Mouse (Mus musculus): ENCODE results near the gene Sptbn4. TPM values are rescaled to one million over a fixed set of nuclear protein-coding genes. Genes with fewer than 3 reads are reported as not detected.

Sptbn4 gene
- polyA plus RNA-seq, 1 experiment from 2014 or later, result 1.00 TPM

GRCm38 (mm10) chr7:27314393-27314792 is 133.1 kb downstream of the Sptbn4 start:
- peaks cover 28% of the 10 kb centered on the region; the same call in 1 of the 2 replicates for H3K36me3 ChIP-seq (ENCODE audit: control insufficient read depth, insufficient read depth, low read length)
- no peak overlapping the region for H3K4me3 ChIP-seq (ENCODE audit: low read depth, low read length)
- ATAC-seq (ENCODE audit: insufficient number of reproducible peaks, insufficient read depth, low FRiP score, low read depth), result no peak
- H3K4me1 ChIP-seq (ENCODE audit: control insufficient read depth, insufficient read depth, low read length), result 0 out of 2 replicates have a peak, but pooled peaks cover 7% of the 10 kb centered on the region
- peaks cover 8% of the 10 kb centered on the region; the same call in 1 of the 2 replicates for H3K9me3 ChIP-seq (ENCODE audit: control insufficient read depth, low read depth, low read length)
- H3K27me3 ChIP-seq (ENCODE audit: control insufficient read depth, insufficient read depth, low read length), result no peaks in the 10 kb centered on the region
- WGBS, result 91% methylated on average over 3 of the region's 3 CpGs
- H3K9ac ChIP-seq (replicated peaks; ENCODE audit: low read depth, low read length), result no peak overlapping the region
- no peak overlapping the region for H3K4me2 ChIP-seq (replicated peaks; ENCODE audit: low read depth, low read length)
- H3K27ac ChIP-seq (ENCODE audit: low read length), result no peak overlapping the region

GRCm38 (mm10) chr7:27311651-27312284 is 135.7 kb downstream of the Sptbn4 start:
- no peak for ATAC-seq (ENCODE audit: insufficient number of reproducible peaks, insufficient read depth, low FRiP score, low read depth)
- Histone ChIP-seq H3K4me1 (ENCODE audit: control insufficient read depth, insufficient read depth, low read length) (0 out of 2 replicates have a peak, but pooled peaks cover 13% of the 10 kb centered on the region), H3K9me3 (ENCODE audit: control insufficient read depth, low read depth, low read length) (peaks cover 8% of the 10 kb centered on the region; the same call in 1 of the 2 replicates), H3K27ac (ENCODE audit: low read length) (no peak overlapping the region), H3K36me3 (ENCODE audit: control insufficient read depth, insufficient read depth, low read length) (peaks cover 28% of the 10 kb centered on the region; the same call in 1 of the 2 replicates), H3K4me2 (replicated peaks; ENCODE audit: low read depth, low read length) (no peak overlapping the region), H3K9ac (replicated peaks; ENCODE audit: low read depth, low read length) (no peak overlapping the region), H3K27me3 (ENCODE audit: control insufficient read depth, insufficient read depth, low read length) (no peaks in the 10 kb centered on the region), H3K4me3 (ENCODE audit: low read depth, low read length) (no peak overlapping the region)
- 90% methylated on average over 12 of the region's 12 CpGs for WGBS

- WGBS, result 57% methylated on average over 8 of the region's 8 CpGs
- ATAC-seq (ENCODE audit: insufficient number of reproducible peaks, insufficient read depth, low FRiP score, low read depth), result no peak
- Histone ChIP-seq H3K27ac (ENCODE audit: low read length) (no peak overlapping the region), H3K27me3 (ENCODE audit: control insufficient read depth, insufficient read depth, low read length) (no peaks in the 10 kb centered on the region), H3K4me3 (ENCODE audit: low read depth, low read length) (no peak overlapping the region), H3K9ac (replicated peaks; ENCODE audit: low read depth, low read length) (no peak overlapping the region), H3K9me3 (ENCODE audit: control insufficient read depth, low read depth, low read length) (peaks cover 8% of the 10 kb centered on the region; the same call in 1 of the 2 replicates), H3K4me1 (ENCODE audit: control insufficient read depth, insufficient read depth, low read length) (0 out of 2 replicates have a peak, but pooled peaks cover 13% of the 10 kb centered on the region), H3K4me2 (replicated peaks; ENCODE audit: low read depth, low read length) (no peak overlapping the region), H3K36me3 (ENCODE audit: control insufficient read depth, insufficient read depth, low read length) (peaks cover 31% of the 10 kb centered on the region; the same call in 1 of the 2 replicates)
Observed at GRCm38 (mm10) chr7:27310996-27311535, 136.4 kb downstream of the Sptbn4 start.

GRCm38 (mm10) chr7:27310306-27310705 is 137.2 kb downstream of the Sptbn4 start:
- Histone ChIP-seq H3K36me3 (ENCODE audit: control insufficient read depth, insufficient read depth, low read length) (peaks cover 36% of the 10 kb centered on the region), H3K9me3 (ENCODE audit: control insufficient read depth, low read depth, low read length) (peaks cover 8% of the 10 kb centered on the region; the same call in 1 of the 2 replicates), H3K4me2 (replicated peaks; ENCODE audit: low read depth, low read length) (peak overlapping the region; percentile 26), H3K27me3 (ENCODE audit: control insufficient read depth, insufficient read depth, low read length) (no peaks in the 10 kb centered on the region), H3K9ac (replicated peaks; ENCODE audit: low read depth, low read length) (no peak overlapping the region), H3K4me3 (ENCODE audit: low read depth, low read length) (0 out of 2 replicates have a peak overlapping the region, but pooled peaks have one; percentile 5), H3K4me1 (ENCODE audit: control insufficient read depth, insufficient read depth, low read length) (0 out of 2 replicates have a peak, but pooled peaks cover 13% of the 10 kb centered on the region), H3K27ac (ENCODE audit: low read length) (peak overlapping the region; percentile 21; the same call in 1 of the 2 replicates)
- ATAC-seq (ENCODE audit: insufficient number of reproducible peaks, insufficient read depth, low FRiP score, low read depth), result peak; percentile 2; the same call in 1 of the 2 replicates
- 21% methylated on average over 17 of the region's 17 CpGs for WGBS

- Histone ChIP-seq H3K4me2 (replicated peaks; ENCODE audit: low read depth, low read length) (peak overlapping the region; percentile 33; the same call in 1 of the 2 replicates), H3K9me3 (ENCODE audit: control insufficient read depth, low read depth, low read length) (peaks cover 8% of the 10 kb centered on the region; the same call in 1 of the 2 replicates), H3K4me1 (ENCODE audit: control insufficient read depth, insufficient read depth, low read length) (0 out of 2 replicates have a peak, but pooled peaks cover 13% of the 10 kb centered on the region), H3K9ac (replicated peaks; ENCODE audit: low read depth, low read length) (no peak overlapping the region), H3K36me3 (ENCODE audit: control insufficient read depth, insufficient read depth, low read length) (peaks cover 38% of the 10 kb centered on the region), H3K27ac (ENCODE audit: low read length) (peak overlapping the region; percentile 55; the same call in 1 of the 2 replicates), H3K4me3 (ENCODE audit: low read depth, low read length) (no peak overlapping the region), H3K27me3 (ENCODE audit: control insufficient read depth, insufficient read depth, low read length) (no peaks in the 10 kb centered on the region)
- no peak for ATAC-seq (ENCODE audit: insufficient number of reproducible peaks, insufficient read depth, low FRiP score, low read depth)
- WGBS, result 74% methylated on average over 3 of the region's 3 CpGs
Observed at GRCm38 (mm10) chr7:27309832-27310231, 137.7 kb downstream of the Sptbn4 start.

- Histone ChIP-seq H3K9me3 (ENCODE audit: control insufficient read depth, low read depth, low read length) (peaks cover 1% of the 10 kb centered on the region; the same call in 1 of the 2 replicates), H3K36me3 (ENCODE audit: control insufficient read depth, insufficient read depth, low read length) (peaks cover 34% of the 10 kb centered on the region), H3K27ac (ENCODE audit: low read length) (peak overlapping the region; percentile 55; the same call in 1 of the 2 replicates), H3K4me2 (replicated peaks; ENCODE audit: low read depth, low read length) (peak overlapping the region; percentile 33; the same call in 1 of the 2 replicates), H3K27me3 (ENCODE audit: control insufficient read depth, insufficient read depth, low read length) (no peaks in the 10 kb centered on the region), H3K4me3 (ENCODE audit: low read depth, low read length) (peak overlapping the region; percentile 11), H3K4me1 (ENCODE audit: control insufficient read depth, insufficient read depth, low read length) (0 out of 2 replicates have a peak, but pooled peaks cover 13% of the 10 kb centered on the region), H3K9ac (replicated peaks; ENCODE audit: low read depth, low read length) (no peak overlapping the region)
- peak; percentile 77 for ATAC-seq (ENCODE audit: insufficient number of reproducible peaks, insufficient read depth, low FRiP score, low read depth)
- WGBS, result 11% methylated on average over 28 of the region's 28 CpGs
Observed at GRCm38 (mm10) chr7:27308821-27309549, 138.5 kb downstream of the Sptbn4 start.

GRCm38 (mm10) chr7:27307551-27307950 is 139.9 kb downstream of the Sptbn4 start:
- Histone ChIP-seq H3K4me3 (ENCODE audit: low read depth, low read length) (no peak overlapping the region), H3K27ac (ENCODE audit: low read length) (no peak overlapping the region), H3K9me3 (ENCODE audit: control insufficient read depth, low read depth, low read length) (no peaks in the 10 kb centered on the region), H3K4me1 (ENCODE audit: control insufficient read depth, insufficient read depth, low read length) (0 out of 2 replicates have a peak, but pooled peaks cover 13% of the 10 kb centered on the region), H3K27me3 (ENCODE audit: control insufficient read depth, insufficient read depth, low read length) (no peaks in the 10 kb centered on the region), H3K36me3 (ENCODE audit: control insufficient read depth, insufficient read depth, low read length) (peaks cover 26% of the 10 kb centered on the region), H3K9ac (replicated peaks; ENCODE audit: low read depth, low read length) (no peak overlapping the region), H3K4me2 (replicated peaks; ENCODE audit: low read depth, low read length) (no peak overlapping the region)
- 73% methylated on average over 9 of the region's 9 CpGs for WGBS
- ATAC-seq (ENCODE audit: insufficient number of reproducible peaks, insufficient read depth, low FRiP score, low read depth), result no peak
